Mouse (Mus musculus): ENCODE measurements around the gene Tsnax.

DNA sequence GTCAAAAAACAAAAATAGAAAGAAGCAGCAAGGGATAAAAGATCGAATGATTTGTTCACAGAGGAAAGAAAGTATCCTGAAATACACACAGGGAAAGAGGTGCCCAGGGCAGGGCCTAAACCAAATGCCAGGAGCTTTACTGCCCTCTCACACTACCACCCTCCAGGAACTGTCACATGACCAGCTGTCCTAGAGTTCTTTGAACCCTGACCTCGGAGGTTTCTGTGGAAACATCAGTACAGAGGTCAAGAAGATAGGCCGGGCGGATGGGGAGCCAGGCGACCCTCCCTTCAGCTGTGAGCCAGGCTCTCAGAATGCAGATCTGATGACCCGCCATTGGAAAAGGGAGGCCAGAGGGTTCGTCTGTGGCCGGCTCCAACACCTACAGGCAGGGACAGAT lies 39.6 kb upstream of the Tsnax start:
- TF ChIP-seq USF1 (IDR thresholded peaks at IDR 0.05; ENCODE audit: low read depth, low read length) (no peak), MYC (IDR thresholded peaks at IDR 0.05; ENCODE audit: low read depth, low read length) (no peak)
